Mouse (Mus musculus) stomach, postnatal 0 days (tissue): ENCODE results near the gene Vps35l.

Experiments
- CTCF ChIP-seq: IDR thresholded peaks from 2 replicates; pipeline ENCODE4 v1.5.1; 2016; ENCODE audit warnings: antibody characterized with exemption, low read depth, mild to moderate bottlenecking, moderate library complexity
- EP300 ChIP-seq: optimal IDR thresholded peaks from 2 replicates; pipeline ENCODE3; 2016; ENCODE audit warnings: antibody characterized with exemption

DNA sequence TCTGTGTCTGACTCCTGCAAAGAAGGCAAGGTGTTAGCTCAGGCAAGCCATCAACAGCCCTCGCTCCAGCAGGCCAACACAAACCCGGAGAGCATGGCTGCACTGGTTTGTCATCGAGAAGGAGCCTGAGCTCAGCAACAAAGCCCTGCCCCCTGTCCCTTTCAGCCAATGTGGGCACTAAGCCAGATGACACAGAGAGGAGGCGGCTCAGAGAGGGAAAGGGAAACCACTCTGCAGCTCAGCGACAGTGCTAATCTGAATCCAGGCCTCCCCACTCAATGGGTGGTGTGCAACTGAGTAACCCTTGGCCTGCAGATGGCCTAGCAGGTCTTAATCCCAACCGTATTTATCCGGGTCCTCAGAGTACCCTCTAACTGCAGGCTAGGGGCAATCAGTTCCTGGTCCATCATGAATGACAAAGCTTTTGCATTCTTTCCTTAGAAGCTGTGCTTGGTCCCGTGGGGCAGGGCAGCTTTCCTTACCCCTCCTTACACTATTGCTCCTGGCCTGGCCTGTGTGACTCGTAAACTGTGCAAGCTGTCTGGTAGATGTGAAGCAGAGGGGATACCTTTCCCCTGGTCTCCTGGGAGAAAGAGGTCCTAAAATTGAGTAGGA is 110.8 kb downstream of the Vps35l start:
- TF ChIP-seq EP300 (no peak), CTCF (no peak)
